Mouse (Mus musculus) neural tube, embryonic 12.5 days (tissue): ENCODE results near the gene Gm4307. TPM values are rescaled to one million over a fixed set of nuclear protein-coding genes. Genes with fewer than 3 reads are reported as not detected.
"Not testable (repeated sequence)": the region's sequence is repeated elsewhere in the genome, so short reads cannot be mapped to it uniquely, and the experiment has no call there.

Experiments
- ATAC-seq: fragments of 200-750 bp; cut with Nextera tagmentation; 2 replicates; pipeline ENCODE4 v1.8.0; 2017; ENCODE audit warnings: low read depth, mild to moderate bottlenecking, moderate TSS enrichment, moderate library complexity; ENCODE audit not compliant: low FRiP score
- H3K27ac ChIP-seq: fragments of 300-500 bp; sonication (generic); 2 replicates; pipeline ENCODE4 v1.5.1; 2016
- H3K27me3 ChIP-seq: fragments of 300-500 bp; sonication (generic); replicated peaks from 2 replicates; pipeline ENCODE4 v1.6.1; 2016; ENCODE audit warnings: mild to moderate bottlenecking
- H3K36me3 ChIP-seq: fragments of 300-500 bp; sonication (generic); 2 replicates; pipeline ENCODE4 v1.6.1; 2016; ENCODE audit warnings: mild to moderate bottlenecking
- H3K4me1 ChIP-seq: fragments of 300-500 bp; sonication (generic); 2 replicates; pipeline ENCODE4 v1.6.1; 2016
- H3K4me2 ChIP-seq: fragments of 300-500 bp; sonication (generic); replicated peaks from 2 replicates; pipeline ENCODE4 v1.6.1; 2016; ENCODE audit warnings: mild to moderate bottlenecking
- H3K4me3 ChIP-seq: fragments of 300-500 bp; sonication (generic); 2 replicates; pipeline ENCODE4 v1.5.1; 2016
- H3K9ac ChIP-seq: fragments of 300-500 bp; sonication (generic); 2 replicates; pipeline ENCODE4 v1.6.1; 2016; ENCODE audit warnings: mild to moderate bottlenecking
- H3K9me3 ChIP-seq: fragments of 300-500 bp; sonication (generic); 2 replicates; pipeline ENCODE4 v1.6.1; 2016; ENCODE audit warnings: mild to moderate bottlenecking
- WGBS: fragments of 180-500 bp; shearing (Covaris S2); methylation state at CpG from one replicate; pipeline ENCODE4 v1.1.7; 2016; 5-methylcytosine and 5-hydroxymethylcytosine counted together
- polyA plus RNA-seq: library from polyadenylated mRNA; unstranded; fragments of >200 nt; fragmentation: Nextera tagmentation; extraction: Ambion mirVana; gene quantifications from 2 replicates; pipeline ENCODE4 v1.2.1, GENCODE M21; 2016

Gm4307 gene
- not detected in 2 replicates for polyA plus RNA-seq

DNA sequence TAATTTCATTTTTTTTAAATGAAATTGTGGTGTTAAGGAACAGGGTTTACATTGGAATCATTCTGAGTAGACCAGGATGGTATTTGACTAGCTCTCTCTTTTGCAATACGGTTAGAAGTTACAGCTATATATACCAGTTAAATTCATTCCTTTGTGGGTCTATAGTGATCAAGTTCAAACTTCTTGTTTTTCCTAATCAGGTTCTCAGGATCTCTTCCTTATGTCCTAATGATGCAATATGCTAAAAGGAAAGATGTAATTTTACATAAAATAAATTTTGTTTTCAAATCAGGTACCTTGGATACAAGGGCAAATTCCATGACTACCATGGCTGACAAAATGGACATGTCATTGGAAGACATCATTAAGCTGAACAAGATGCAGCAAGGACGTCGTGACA, at the start of gene Gm4307:
TSS of gene Gm4307 (plus strand) at position 301 of the 400 bp plus-strand sequence.
- not testable (repeated sequence) for H3K9ac ChIP-seq, H3K4me3 ChIP-seq

DNA sequence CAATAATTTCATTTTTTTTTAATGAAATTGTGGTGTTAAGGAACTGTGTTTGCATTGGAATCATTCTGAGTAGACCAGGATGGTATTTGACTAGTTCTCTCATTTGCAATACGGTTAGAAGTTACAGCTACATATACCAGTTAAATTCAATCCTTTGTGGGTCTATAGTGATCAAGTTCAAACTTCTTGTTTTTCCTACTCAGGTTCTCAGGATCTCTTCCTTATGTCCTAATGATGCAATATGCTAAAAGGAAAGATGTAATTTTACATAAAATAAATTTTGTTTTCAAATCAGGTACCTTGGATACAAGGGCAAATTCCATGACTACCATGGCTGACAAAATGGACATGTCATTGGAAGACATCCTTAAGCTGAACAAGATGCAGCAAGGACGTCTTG, 25.8 kb upstream of the Gm4307 start, which contains the start of gene Gm4301:
TSS of gene Gm4301 (plus strand) at position 301 of the 400 bp plus-strand sequence.
- H3K36me3 ChIP-seq, H3K9ac ChIP-seq, H3K4me1 ChIP-seq, H3K27ac ChIP-seq, H3K4me2 ChIP-seq, H3K4me3 ChIP-seq, H3K27me3 ChIP-seq, H3K9me3 ChIP-seq, ATAC-seq: not testable (repeated sequence)
- WGBS, result no CpG with 5 or more reads among the region's 2 CpGs

More for the DNA sequence above, at the start of gene Gm4307:
- H3K36me3 ChIP-seq, H3K4me1 ChIP-seq, ATAC-seq, H3K27me3 ChIP-seq, H3K4me2 ChIP-seq, H3K27ac ChIP-seq, H3K9me3 ChIP-seq: not testable (repeated sequence)
- no CpG with 5 or more reads among the region's 3 CpGs for WGBS

DNA sequence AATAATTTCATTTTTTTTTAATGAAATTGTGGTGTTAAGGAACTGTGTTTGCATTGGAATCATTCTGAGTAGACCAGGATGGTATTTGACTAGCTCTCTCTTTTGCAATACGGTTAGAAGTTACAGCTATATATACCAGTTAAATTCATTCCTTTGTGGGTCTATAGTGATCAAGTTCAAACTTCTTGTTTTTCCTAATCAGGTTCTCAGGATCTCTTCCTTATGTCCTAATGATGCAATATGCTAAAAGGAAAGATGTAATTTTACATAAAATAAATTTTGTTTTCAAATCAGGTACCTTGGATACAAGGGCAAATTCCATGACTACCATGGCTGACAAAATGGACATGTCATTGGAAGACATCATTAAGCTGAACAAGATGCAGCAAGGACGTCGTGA, 20.6 kb upstream of the Gm4307 start, which contains the start of gene Gm4302:
TSS of gene Gm4302 (plus strand) at position 301 of the 400 bp plus-strand sequence.
- H3K9ac ChIP-seq, ATAC-seq, H3K9me3 ChIP-seq, H3K27ac ChIP-seq, H3K4me1 ChIP-seq, H3K4me2 ChIP-seq, H3K27me3 ChIP-seq, H3K36me3 ChIP-seq, H3K4me3 ChIP-seq: not testable (repeated sequence)
- no CpG with 5 or more reads among the region's 3 CpGs for WGBS

DNA sequence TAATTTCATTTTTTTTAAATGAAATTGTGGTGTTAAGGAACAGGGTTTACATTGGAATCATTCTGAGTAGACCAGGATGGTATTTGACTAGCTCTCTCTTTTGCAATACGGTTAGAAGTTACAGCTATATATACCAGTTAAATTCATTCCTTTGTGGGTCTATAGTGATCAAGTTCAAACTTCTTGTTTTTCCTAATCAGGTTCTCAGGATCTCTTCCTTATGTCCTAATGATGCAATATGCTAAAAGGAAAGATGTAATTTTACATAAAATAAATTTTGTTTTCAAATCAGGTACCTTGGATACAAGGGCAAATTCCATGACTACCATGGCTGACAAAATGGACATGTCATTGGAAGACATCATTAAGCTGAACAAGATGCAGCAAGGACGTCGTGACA, 15.5 kb upstream of the Gm4307 start, which contains the start of gene Gm4303:
TSS of gene Gm4303 (plus strand) at position 301 of the 400 bp plus-strand sequence.
- WGBS, result no CpG with 5 or more reads among the region's 3 CpGs
- not testable (repeated sequence) for H3K36me3 ChIP-seq, H3K9me3 ChIP-seq, H3K9ac ChIP-seq, H3K4me3 ChIP-seq, H3K27ac ChIP-seq, H3K27me3 ChIP-seq, H3K4me1 ChIP-seq, ATAC-seq, H3K4me2 ChIP-seq

DNA sequence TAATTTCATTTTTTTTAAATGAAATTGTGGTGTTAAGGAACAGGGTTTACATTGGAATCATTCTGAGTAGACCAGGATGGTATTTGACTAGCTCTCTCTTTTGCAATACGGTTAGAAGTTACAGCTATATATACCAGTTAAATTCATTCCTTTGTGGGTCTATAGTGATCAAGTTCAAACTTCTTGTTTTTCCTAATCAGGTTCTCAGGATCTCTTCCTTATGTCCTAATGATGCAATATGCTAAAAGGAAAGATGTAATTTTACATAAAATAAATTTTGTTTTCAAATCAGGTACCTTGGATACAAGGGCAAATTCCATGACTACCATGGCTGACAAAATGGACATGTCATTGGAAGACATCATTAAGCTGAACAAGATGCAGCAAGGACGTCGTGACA, 10.3 kb upstream of the Gm4307 start, which contains the start of gene Gm4305:
TSS of gene Gm4305 (plus strand) at position 301 of the 400 bp plus-strand sequence.
- H3K4me1 ChIP-seq, H3K27ac ChIP-seq, H3K4me2 ChIP-seq, H3K9ac ChIP-seq, H3K27me3 ChIP-seq, H3K4me3 ChIP-seq, H3K9me3 ChIP-seq, ATAC-seq, H3K36me3 ChIP-seq: not testable (repeated sequence)
- WGBS, result no CpG with 5 or more reads among the region's 3 CpGs

DNA sequence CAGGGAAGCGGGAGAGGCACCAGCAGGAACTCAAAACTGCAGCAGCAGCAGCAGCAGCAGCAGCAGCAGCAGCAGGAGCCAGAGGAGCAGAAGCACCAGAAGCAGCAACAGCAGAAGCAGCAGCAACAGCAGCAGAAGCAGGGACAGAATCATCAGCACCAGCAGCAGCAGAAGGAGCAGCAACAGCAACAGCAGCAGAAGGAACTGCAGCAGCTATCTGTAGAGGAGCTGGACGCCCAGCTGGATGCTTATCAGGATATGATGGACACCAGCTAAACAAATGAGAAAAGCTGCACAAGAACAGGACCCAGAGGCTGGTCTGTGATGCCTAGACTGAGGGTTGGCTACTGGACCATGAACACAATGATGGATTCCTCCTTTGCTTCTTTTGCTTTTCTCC, 4.3 kb upstream of the Gm4307 start:
- H3K4me1 ChIP-seq, H3K36me3 ChIP-seq, H3K27ac ChIP-seq, H3K9me3 ChIP-seq, ATAC-seq, H3K4me3 ChIP-seq, H3K27me3 ChIP-seq, H3K9ac ChIP-seq, H3K4me2 ChIP-seq: not testable (repeated sequence)
- 88% methylated on average over 2 of the region's 2 CpGs for WGBS

DNA sequence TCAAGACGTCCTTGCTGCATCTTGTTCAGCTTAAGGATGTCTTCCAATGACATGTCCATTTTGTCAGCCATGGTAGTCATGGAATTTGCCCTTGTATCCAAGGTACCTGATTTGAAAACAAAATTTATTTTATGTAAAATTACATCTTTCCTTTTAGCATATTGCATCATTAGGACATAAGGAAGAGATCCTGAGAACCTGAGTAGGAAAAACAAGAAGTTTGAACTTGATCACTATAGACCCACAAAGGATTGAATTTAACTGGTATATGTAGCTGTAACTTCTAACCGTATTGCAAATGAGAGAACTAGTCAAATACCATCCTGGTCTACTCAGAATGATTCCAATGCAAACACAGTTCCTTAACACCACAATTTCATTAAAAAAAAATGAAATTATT, 21.3 kb downstream of the Gm4307 start, which contains the start of gene Gm4312:
TSS of gene Gm4312 (minus strand) at position 101 of the 400 bp plus-strand sequence.
- H3K27me3 ChIP-seq, H3K4me2 ChIP-seq, H3K4me3 ChIP-seq, H3K36me3 ChIP-seq, H3K4me1 ChIP-seq, H3K9ac ChIP-seq, ATAC-seq, H3K27ac ChIP-seq, H3K9me3 ChIP-seq: not testable (repeated sequence)
- WGBS, result no CpG with 5 or more reads among the region's 2 CpGs

DNA sequence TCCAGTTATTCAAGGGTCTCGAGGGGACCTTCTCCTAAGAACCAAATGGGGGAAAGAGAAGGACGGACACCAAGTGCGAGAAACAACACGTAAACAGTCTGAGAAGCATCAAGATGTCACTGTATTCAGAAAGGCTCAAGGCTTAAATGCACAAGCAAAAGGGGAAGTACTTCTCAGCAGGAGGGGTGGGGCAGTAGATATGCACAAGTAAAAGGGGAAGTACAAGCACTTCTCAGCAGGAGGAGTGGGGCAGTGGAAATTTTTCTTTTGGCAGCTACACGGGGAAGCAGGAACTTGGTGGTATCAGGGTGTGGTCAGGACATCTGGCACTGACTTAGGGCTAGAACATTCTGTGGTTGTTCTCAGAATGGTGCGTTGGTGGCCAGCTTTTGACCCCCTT, 41.2 kb downstream of the Gm4307 start:
- 86% methylated on average over 6 of the region's 6 CpGs for WGBS
- not testable (repeated sequence) for H3K4me2 ChIP-seq, H3K36me3 ChIP-seq

More for the DNA sequence above, 41.2 kb downstream of the Gm4307 start:
- not testable (repeated sequence) for H3K27ac ChIP-seq, H3K4me3 ChIP-seq, H3K9me3 ChIP-seq, H3K4me1 ChIP-seq, H3K27me3 ChIP-seq, H3K9ac ChIP-seq, ATAC-seq

Other genes with a start within 250 kb of the Gm4307 start
- not detected in 2 replicates for gene Gm4301, start 25.7 kb upstream of the Gm4307 start, polyA plus RNA-seq
- gene Gm4302, start 20.5 kb upstream of the Gm4307 start, polyA plus RNA-seq, result not detected in 2 replicates
- gene Gm4303, start 15.4 kb upstream of the Gm4307 start, polyA plus RNA-seq, result not detected in 2 replicates
- gene Gm4305, start 10.2 kb upstream of the Gm4307 start, polyA plus RNA-seq, result not detected in 2 replicates
- not detected in 2 replicates for gene Gm4312, start 21.2 kb downstream of the Gm4307 start, polyA plus RNA-seq
- 12.4 and 13.6 TPM in 2 replicates for gene Tmtc3, start 126.0 kb downstream of the Gm4307 start, polyA plus RNA-seq
- 6.0 and 6.7 TPM in 2 replicates for gene Cep290, start 126.2 kb downstream of the Gm4307 start, polyA plus RNA-seq
- 11.3 and 12.3 TPM in 2 replicates for gene 4930430F08Rik, start 229.1 kb downstream of the Gm4307 start, polyA plus RNA-seq
- not detected in 2 replicates for gene 1700017N19Rik, start 229.1 kb downstream of the Gm4307 start, polyA plus RNA-seq